Mouse (Mus musculus) CH12.LX (cell line): ENCODE data around the gene Plxnb2. TPM values are rescaled to one million over a fixed set of nuclear protein-coding genes. Genes with fewer than 3 reads are reported as not detected.
A peak's percentile ranks its signal among the peaks of the same experiment; 100 is the strongest.

Source experiments
- DNase-seq: peaks from one replicate; pipeline ENCODE4 v3.0.0-alpha.2; 2013; ENCODE audit errors: extremely low read depth
- H3K27ac ChIP-seq: 2 replicates; pipeline ENCODE4 v1.5.1; 2012; ENCODE audit warnings: low read depth, mild to moderate bottlenecking, control low read depth, moderate library complexity; ENCODE audit not compliant: insufficient read depth
- H3K27me3 ChIP-seq: replicated peaks from 2 replicates; pipeline ENCODE3; 2012; ENCODE audit warnings: inconsistent platforms
- H3K36me3 ChIP-seq, 2 experiments: replicated peaks in 1 of 2; 2 replicates each; pipeline versions ENCODE3 to v1.6.1; 2012; ENCODE audit warnings: inconsistent platforms in 1 of 2, low read length in 1 of 2, mild to moderate bottlenecking in 1 of 2, mixed read lengths in 1 of 2, moderate library complexity in 1 of 2; ENCODE audit not compliant: control insufficient read depth in 1 of 2, insufficient read depth in 1 of 2
- H3K4me1 ChIP-seq, 2 experiments: 2 replicates each; pipeline ENCODE4 v1.6.1; 2012; ENCODE audit warnings: inconsistent platforms in 1 of 2, moderate library complexity in 1 of 2; ENCODE audit not compliant: insufficient read depth in 2 of 2, control insufficient read depth in 1 of 2
- H3K4me2 ChIP-seq: 2 replicates; pipeline ENCODE4 v1.6.1; 2012; ENCODE audit warnings: low read depth, mild to moderate bottlenecking, control low read depth; ENCODE audit not compliant: poor library complexity, insufficient read depth, severe bottlenecking
- H3K4me3 ChIP-seq, 3 experiments: fragments of 150-350 bp in 1 of 3; sonication (generic) in 1 of 3; replicated peaks in 1 of 3; 2 replicates each; pipeline versions ENCODE3 to v1.5.1; 2011 to 2012; ENCODE audit warnings: low read depth in 2 of 3, low read length in 2 of 3, mild to moderate bottlenecking in 2 of 3, moderate library complexity in 2 of 3, control low read depth in 1 of 3, improper control_type of control experiment in 1 of 3, inconsistent platforms in 1 of 3, mixed read lengths in 1 of 3; ENCODE audit not compliant: poor library complexity in 1 of 3
- H3K79me2 ChIP-seq: replicated peaks from 2 replicates; pipeline ENCODE4 v1.6.1; 2012; ENCODE audit warnings: mild to moderate bottlenecking, moderate library complexity; ENCODE audit not compliant: control insufficient read depth, poor library complexity, insufficient read depth, severe bottlenecking; ENCODE audit errors: extremely low read depth
- H3K9ac ChIP-seq: 2 replicates; pipeline ENCODE4 v1.6.1; 2012; ENCODE audit warnings: low read depth, mild to moderate bottlenecking, control low read depth, moderate library complexity; ENCODE audit not compliant: insufficient read depth
- H3K9me3 ChIP-seq: replicated peaks from 2 replicates; pipeline ENCODE3; 2012; ENCODE audit warnings: low read length, inconsistent platforms, mixed read lengths
- CHD2 ChIP-seq: IDR thresholded peaks from 2 replicates; pipeline ENCODE4 v1.6.1; 2011; ENCODE audit warnings: low read length, improper control_type of control experiment
- CTCF ChIP-seq, 2 experiments: IDR thresholded peaks in 1 of 2; conservative IDR thresholded peaks in 1 of 2; 2 replicates each; pipeline ENCODE4 v1.5.1; 2011 to 2012; ENCODE audit warnings: low read depth in 2 of 2, low read length in 2 of 2, improper control_type of control experiment in 1 of 2, inconsistent platforms in 1 of 2, mild to moderate bottlenecking in 1 of 2, moderate library complexity in 1 of 2
- E2F4 ChIP-seq: IDR thresholded peaks from 2 replicates; pipeline ENCODE4 v1.6.1; 2011; ENCODE audit warnings: low read depth, low read length, improper control_type of control experiment; ENCODE audit not compliant: insufficient replicate concordance
- EP300 ChIP-seq: IDR thresholded peaks from 2 replicates; pipeline ENCODE4 v1.6.1; 2011; ENCODE audit warnings: low read length, improper control_type of control experiment
- GABPA ChIP-seq: IDR thresholded peaks from 2 replicates; pipeline ENCODE4 v1.6.1; 2012; ENCODE audit warnings: low read depth, low read length, improper control_type of control experiment, inconsistent platforms; ENCODE audit not compliant: insufficient replicate concordance
- HCFC1 ChIP-seq: IDR thresholded peaks from 2 replicates; pipeline ENCODE4 v1.6.1; 2012; ENCODE audit warnings: low read depth, mild to moderate bottlenecking, inconsistent platforms, low read length, improper control_type of control experiment
- IRF4 ChIP-seq: IDR thresholded peaks from 2 replicates; pipeline ENCODE4 v1.6.1; 2014; ENCODE audit warnings: low read depth, mild to moderate bottlenecking, inconsistent platforms, low read length, improper control_type of control experiment
- MAX ChIP-seq: IDR thresholded peaks from 2 replicates; pipeline ENCODE4 v1.6.1; 2011; ENCODE audit warnings: low read length, improper control_type of control experiment
- MXI1 ChIP-seq: IDR thresholded peaks from 2 replicates; pipeline ENCODE4 v1.6.1; 2011; ENCODE audit warnings: mild to moderate bottlenecking, low read depth, low read length, improper control_type of control experiment
- MYC ChIP-seq: IDR thresholded peaks from 2 replicates; pipeline ENCODE4 v1.6.1; 2011; ENCODE audit warnings: low read depth, mild to moderate bottlenecking, improper control_type of control experiment, low read length
- NELFE ChIP-seq: IDR thresholded peaks from 2 replicates; pipeline ENCODE4 v1.6.1; 2011; ENCODE audit warnings: low read depth, low read length, improper control_type of control experiment
- NRF1 ChIP-seq: IDR thresholded peaks from 2 replicates; pipeline ENCODE4 v1.6.1; 2014; ENCODE audit warnings: low read depth, mild to moderate bottlenecking, inconsistent platforms, low read length, improper control_type of control experiment, moderate library complexity
- PAX5 ChIP-seq: IDR thresholded peaks from 2 replicates; pipeline ENCODE4 v1.6.1; 2012; ENCODE audit warnings: low read length, inconsistent platforms, mixed read lengths
- POLR2AphosphoS2 ChIP-seq: IDR thresholded peaks from 2 replicates; pipeline ENCODE4 v1.6.1; 2011; ENCODE audit warnings: low read depth, low read length, improper control_type of control experiment
- SIN3A ChIP-seq: IDR thresholded peaks from 2 replicates; pipeline ENCODE4 v1.6.1; 2012; ENCODE audit warnings: low read length, improper control_type of control experiment, inconsistent platforms
- SMC3 ChIP-seq: IDR thresholded peaks from 2 replicates; pipeline ENCODE4 v1.6.1; 2011; ENCODE audit warnings: low read depth, low read length, improper control_type of control experiment
- TBP ChIP-seq: conservative IDR thresholded peaks from 2 replicates; pipeline ENCODE4 v1.6.1; 2011; ENCODE audit warnings: low read depth, low read length, improper control_type of control experiment
- USF1 ChIP-seq: IDR thresholded peaks from 2 replicates; pipeline ENCODE4 v1.6.1; 2014; ENCODE audit warnings: low read depth, mild to moderate bottlenecking, inconsistent platforms, low read length, improper control_type of control experiment
- ZNF384 ChIP-seq: IDR thresholded peaks from 2 replicates; pipeline ENCODE4 v1.6.1; 2012; ENCODE audit warnings: low read depth, low read length, improper control_type of control experiment, inconsistent platforms
- dilution Hi-C: fragments of 300-500 bp; cut with MboI; formaldehyde crosslinking; loops from 2 replicates; pipeline ENCODE4 v1.14.3; 2020; ENCODE audit warnings: low sequenced_read_pairs; ENCODE audit not compliant: extremely low pct_unique_long_range_greater_than_20kb, extremely low pct_ligation_motif_present
- in situ Hi-C: fragments of 300-500 bp; cut with MboI; formaldehyde crosslinking; loops from 3 replicates; pipeline ENCODE4 v1.14.3; 2019; ENCODE audit warnings: low sequenced_read_pairs, low pct_ligation_motif_present, low pct_unique_long_range_greater_than_20kb, mixed read lengths
- polyA plus RNA-seq: library from polyadenylated mRNA; unstranded; fragments of >175 nt; gene quantifications from 2 replicates; pipeline ENCODE4 v1.2.1, GENCODE M21; 2012; ENCODE audit warnings: low read depth; ENCODE audit not compliant: insufficient read length
- total RNA-seq, 2 experiments: library from RNA; depleted of rRNA; stranded (reverse); fragments of 300-350 nt in 1 of 2; fragments of >200 nt in 1 of 2; gene quantifications; 2 replicates each; pipeline ENCODE4 v1.2.3; 2012 to 2014

The Plxnb2 gene
- total and polyA plus RNA-seq, 3 experiments: 2.9 to 51.5 (median 4.5) TPM

DNA sequence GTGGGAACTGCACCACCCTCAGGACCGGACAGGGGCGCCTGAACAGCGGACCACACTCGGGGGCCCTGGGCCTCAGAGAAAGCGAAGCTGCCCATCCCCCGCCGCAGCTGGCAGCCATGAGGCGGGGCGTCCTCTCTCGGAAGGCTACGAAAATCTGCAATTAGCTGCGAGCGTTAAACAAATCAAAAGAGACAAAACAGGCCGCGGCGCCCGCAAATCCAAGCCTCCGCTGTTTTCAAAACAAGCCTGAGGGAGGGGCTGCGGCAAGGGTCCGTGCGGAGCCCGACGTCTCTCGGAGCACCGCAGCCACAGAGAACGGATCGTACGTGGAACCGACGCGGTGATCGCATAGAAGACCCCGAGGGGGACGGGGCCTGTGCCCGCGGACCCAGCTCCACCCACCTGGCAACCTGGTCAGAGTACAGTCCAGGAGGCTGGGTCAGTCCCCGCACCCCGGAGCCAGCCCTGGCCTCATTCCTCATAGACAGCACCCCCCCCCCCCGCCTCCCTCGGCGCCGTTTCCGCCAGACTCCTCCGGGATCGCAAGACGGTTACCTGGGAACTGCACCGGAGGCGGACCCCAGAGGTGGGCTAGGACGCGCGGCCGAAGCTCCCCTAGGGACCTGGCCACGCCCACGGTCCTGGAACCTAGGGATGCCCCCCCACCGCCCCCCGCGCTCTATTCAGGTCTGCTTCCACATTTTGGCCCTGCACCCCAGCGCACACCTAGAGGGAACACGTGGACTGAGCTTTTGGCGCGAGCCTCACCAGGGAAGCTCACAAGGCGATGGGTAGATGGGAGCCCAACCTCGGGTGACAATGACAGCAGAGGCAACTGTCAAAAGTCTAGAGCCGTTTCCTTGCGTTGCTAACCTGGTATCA, 7.3 kb downstream of the Plxnb2 start:
- peaks cover 26 to 68% of the 10 kb centered on the region in 2 experiments for H3K4me1 ChIP-seq
- H3K9me3 ChIP-seq: no peaks in the 10 kb centered on the region
- H3K36me3 ChIP-seq: peaks cover 2 to 4% of the 10 kb centered on the region in 2 experiments
- peak overlapping the region; percentile 51 to 69 (median 54) for H3K4me3 ChIP-seq
- in situ Hi-C loops: loop anchor here (5.0 kb wide), 1 partner anchor 34 kb away; no protein-coding TSS in a partner anchor
- H3K27me3 ChIP-seq: peaks cover 1% of the 10 kb centered on the region
- dilution Hi-C loops: no loop called here
- H3K9ac ChIP-seq: peak overlapping the region; percentile 46
- no peaks in the 10 kb centered on the region for H3K79me2 ChIP-seq
- peak overlapping the region; percentile 64 for H3K4me2 ChIP-seq
- no peak overlapping the region for H3K27ac ChIP-seq
- TF ChIP-seq MYC: peak; percentile 37; the same call in 1 of the 2 replicates
- peak in 1 of 2 experiments; percentile 9; a peak in 1 of 4 replicates for TF ChIP-seq CTCF (conservative IDR thresholded peaks at IDR 0.05 in 1 of 2, IDR thresholded peaks at IDR 0.05 in 1 of 2; ENCODE audit: low read depth in 2 of 2, low read length in 2 of 2)
- TF ChIP-seq GABPA: no peak
- peak; percentile 50 for TF ChIP-seq SIN3A
- peak; percentile 89 for TF ChIP-seq MXI1
- TF ChIP-seq USF1: no peak
- peak; percentile 11; the same call in 1 of the 2 replicates for TF ChIP-seq NRF1
- 0 out of 2 replicates have a peak, but pooled peaks have one; percentile 18 for TF ChIP-seq IRF4
- TF ChIP-seq CHD2: peak; percentile 66; the same call in 1 of the 2 replicates
- peak; percentile 63 for TF ChIP-seq MAX
- no peak for DNase-seq

DNA sequence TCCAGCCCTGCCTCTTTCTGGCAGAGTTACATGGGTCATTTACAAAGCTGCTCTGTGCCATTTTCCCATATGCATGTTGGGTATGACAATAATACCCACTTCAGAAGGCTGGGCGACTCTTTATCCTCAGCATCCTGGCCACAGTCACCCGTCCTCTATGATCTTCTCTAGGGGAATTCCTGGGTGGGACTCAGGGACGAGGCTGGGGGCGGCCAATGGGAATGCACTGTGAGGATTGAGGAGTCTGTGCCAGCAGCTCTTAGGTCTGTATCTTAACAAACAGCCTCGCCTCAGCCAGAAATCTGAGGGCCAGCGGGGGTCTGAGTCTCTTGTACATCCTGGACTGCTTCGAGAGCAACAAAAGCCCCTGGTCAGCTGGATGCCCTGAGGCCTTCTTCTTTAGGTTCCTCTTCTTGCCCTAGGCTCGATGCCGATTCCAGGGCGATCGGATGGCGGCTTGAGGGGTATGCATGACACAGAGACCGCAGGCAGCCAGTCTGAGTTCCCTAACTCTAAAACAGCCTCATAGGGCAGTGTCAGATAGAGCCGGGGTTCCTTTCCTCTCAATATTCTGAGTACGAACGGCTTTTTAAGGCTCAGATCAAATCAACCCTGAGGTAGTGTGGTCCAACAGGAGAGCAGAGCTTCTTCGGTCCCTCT, 8.2 kb downstream of the Plxnb2 start:
- Histone ChIP-seq H3K27me3 (peaks cover 1% of the 10 kb centered on the region), H3K79me2 (no peaks in the 10 kb centered on the region), H3K36me3 (peaks cover 6 to 9% of the 10 kb centered on the region in 2 experiments), H3K4me1 (peaks cover 18 to 59% of the 10 kb centered on the region in 2 experiments), H3K27ac (no peak overlapping the region), H3K4me2 (peak overlapping the region; percentile 64), H3K9me3 (no peaks in the 10 kb centered on the region), H3K4me3 (peak overlapping the region; percentile 51 to 69 (median 54)), H3K9ac (peak overlapping the region; percentile 46)
- dilution Hi-C loops: no loop called here
- DNase-seq: no peak
- in situ Hi-C loops: loop anchor here (5.0 kb wide), 1 partner anchor 35 kb away; no protein-coding TSS in a partner anchor
- TF ChIP-seq ZNF384: no peak
- TF ChIP-seq EP300: no peak
- TF ChIP-seq POLR2AphosphoS2: no peak
- no peak for TF ChIP-seq NELFE
- TF ChIP-seq IRF4: no peak
- TF ChIP-seq E2F4: no peak
- no peak for TF ChIP-seq TBP
- no peak for TF ChIP-seq SMC3
- TF ChIP-seq HCFC1: no peak
- TF ChIP-seq PAX5: no peak
